Mouse (Mus musculus): ENCODE measurements around the gene Fam124a. TPM values are rescaled to one million over a fixed set of nuclear protein-coding genes. Genes with fewer than 3 reads are reported as not detected.
"Not testable (repeated sequence)": the region's sequence is repeated elsewhere in the genome, so short reads cannot be mapped to it uniquely, and the experiment has no call there.

Gene Fam124a
- polyA plus RNA-seq, 1 experiment from 2014 or later: 3.6 TPM

- H3K9ac ChIP-seq: no peak overlapping the region
- peaks cover 26% of the 10 kb centered on the region for H3K27me3 ChIP-seq
- no peak overlapping the region for H3K4me3 ChIP-seq
- no peak overlapping the region for H3K4me2 ChIP-seq (replicated peaks)
- no peaks in the 10 kb centered on the region for H3K9me3 ChIP-seq
- H3K27ac ChIP-seq: no peak overlapping the region
- no peak for ATAC-seq (ENCODE audit: insufficient number of reproducible peaks, insufficient read depth, low FRiP score, low TSS enrichment)
- 89% methylated on average over 4 of the region's 4 CpGs for WGBS
- H3K4me1 ChIP-seq: peaks cover 4% of the 10 kb centered on the region; the same call in 1 of the 2 replicates
- no peaks in the 10 kb centered on the region for H3K36me3 ChIP-seq
Observed at GRCm38 (mm10) chr14:62552771-62553170, 2.8 kb upstream of the Fam124a start.

- Histone ChIP-seq H3K27me3 (peaks cover 28% of the 10 kb centered on the region), H3K27ac (no peak overlapping the region), H3K4me3 (no peak overlapping the region), H3K36me3 (no peaks in the 10 kb centered on the region), H3K4me2 (replicated peaks) (no peak overlapping the region), H3K9ac (no peak overlapping the region), H3K9me3 (no peaks in the 10 kb centered on the region), H3K4me1 (peaks cover 4% of the 10 kb centered on the region; the same call in 1 of the 2 replicates)
- 70% methylated on average over 5 of the region's 5 CpGs for WGBS
- ATAC-seq (ENCODE audit: insufficient number of reproducible peaks, insufficient read depth, low FRiP score, low TSS enrichment): no peak
Observed at GRCm38 (mm10) chr14:62553786-62554185, 1.8 kb upstream of the Fam124a start.

- WGBS: 13% methylated on average over 37 of the region's 38 CpGs
- peaks cover 4% of the 10 kb centered on the region; the same call in 1 of the 2 replicates for H3K4me1 ChIP-seq
- H3K27ac ChIP-seq: no peak overlapping the region
- ATAC-seq (ENCODE audit: insufficient number of reproducible peaks, insufficient read depth, low FRiP score, low TSS enrichment): peak; percentile 68; the same call in 1 of the 2 replicates
- peak overlapping the region; percentile 94 for H3K4me2 ChIP-seq (replicated peaks)
- no peaks in the 10 kb centered on the region for H3K9me3 ChIP-seq
- peak overlapping the region; percentile 59 for H3K4me3 ChIP-seq
- no peaks in the 10 kb centered on the region for H3K36me3 ChIP-seq
- peak overlapping the region; percentile 62 for H3K9ac ChIP-seq
- peaks cover 28% of the 10 kb centered on the region for H3K27me3 ChIP-seq
Observed at GRCm38 (mm10) chr14:62555840-62556810, 588 bp downstream of the Fam124a start.

GRCm38 (mm10) chr14:62557111-62557510, 1.6 kb downstream of the Fam124a start:
- ATAC-seq (ENCODE audit: insufficient number of reproducible peaks, insufficient read depth, low FRiP score, low TSS enrichment): no peak
- no peak overlapping the region for H3K27ac ChIP-seq
- H3K4me1 ChIP-seq: peaks cover 8% of the 10 kb centered on the region; the same call in 1 of the 2 replicates
- H3K4me3 ChIP-seq: no peak overlapping the region
- no peak overlapping the region for H3K4me2 ChIP-seq (replicated peaks)
- H3K27me3 ChIP-seq: peaks cover 28% of the 10 kb centered on the region
- WGBS: 75% methylated on average over 3 of the region's 3 CpGs
- no peaks in the 10 kb centered on the region for H3K9me3 ChIP-seq
- no peak overlapping the region for H3K9ac ChIP-seq
- H3K36me3 ChIP-seq: no peaks in the 10 kb centered on the region

GRCm38 (mm10) chr14:62561875-62562748, 6.6 kb downstream of the Fam124a start:
- no peak overlapping the region for H3K4me2 ChIP-seq (replicated peaks)
- H3K27me3 ChIP-seq: 0 out of 2 replicates have a peak, but pooled peaks cover 3% of the 10 kb centered on the region
- H3K4me1 ChIP-seq: 0 out of 2 replicates have a peak, but pooled peaks cover 5% of the 10 kb centered on the region
- no peak overlapping the region for H3K4me3 ChIP-seq
- no peaks in the 10 kb centered on the region for H3K36me3 ChIP-seq
- WGBS: 57% methylated on average over 17 of the region's 17 CpGs
- no peak overlapping the region for H3K27ac ChIP-seq
- no peak overlapping the region for H3K9ac ChIP-seq
- ATAC-seq (ENCODE audit: insufficient number of reproducible peaks, insufficient read depth, low FRiP score, low TSS enrichment): no peak
- no peaks in the 10 kb centered on the region for H3K9me3 ChIP-seq

- H3K4me1 ChIP-seq: 0 out of 2 replicates have a peak, but pooled peaks cover 5% of the 10 kb centered on the region
- no peaks in the 10 kb centered on the region for H3K27me3 ChIP-seq
- WGBS: 83% methylated on average over 7 of the region's 7 CpGs
- no peak overlapping the region for H3K9ac ChIP-seq
- no peak for ATAC-seq (ENCODE audit: insufficient number of reproducible peaks, insufficient read depth, low FRiP score, low TSS enrichment)
- no peak overlapping the region for H3K4me3 ChIP-seq
- H3K9me3 ChIP-seq: no peaks in the 10 kb centered on the region
- no peak overlapping the region for H3K27ac ChIP-seq
- H3K4me2 ChIP-seq (replicated peaks): no peak overlapping the region
- no peaks in the 10 kb centered on the region for H3K36me3 ChIP-seq
Observed at GRCm38 (mm10) chr14:62563679-62564078, 8.1 kb downstream of the Fam124a start.

GRCm38 (mm10) chr14:62566821-62567220, 11.3 kb downstream of the Fam124a start, which contains the start of gene Gm4131:
Gm4131 (minus strand) TSS chr14:62566921.
- not testable (repeated sequence) for H3K9ac ChIP-seq; H3K9me3 ChIP-seq; H3K4me1 ChIP-seq; H3K27ac ChIP-seq; ATAC-seq (ENCODE audit: insufficient number of reproducible peaks, insufficient read depth, low FRiP score, low TSS enrichment); H3K4me3 ChIP-seq; H3K36me3 ChIP-seq; H3K27me3 ChIP-seq; H3K4me2 ChIP-seq (replicated peaks)
- WGBS: 85% methylated on average over 9 of the region's 9 CpGs

GRCm38 (mm10) chr14:62569463-62569862, 13.9 kb downstream of the Fam124a start:
- H3K4me3 ChIP-seq: no peak overlapping the region
- H3K4me1 ChIP-seq: peaks cover 8% of the 10 kb centered on the region; the same call in 1 of the 2 replicates
- H3K27ac ChIP-seq: no peak overlapping the region
- 88% methylated on average over 5 of the region's 5 CpGs for WGBS
- no peak for ATAC-seq (ENCODE audit: insufficient number of reproducible peaks, insufficient read depth, low FRiP score, low TSS enrichment)
- no peaks in the 10 kb centered on the region for H3K27me3 ChIP-seq
- no peaks in the 10 kb centered on the region for H3K36me3 ChIP-seq
- H3K9ac ChIP-seq: no peak overlapping the region
- no peaks in the 10 kb centered on the region for H3K9me3 ChIP-seq
- no peak overlapping the region for H3K4me2 ChIP-seq (replicated peaks)

GRCm38 (mm10) chr14:62570299-62570698, 14.8 kb downstream of the Fam124a start:
- Histone ChIP-seq H3K27me3 (no peaks in the 10 kb centered on the region), H3K9me3 (no peaks in the 10 kb centered on the region), H3K9ac (no peak overlapping the region), H3K4me2 (replicated peaks) (no peak overlapping the region), H3K4me1 (peaks cover 8% of the 10 kb centered on the region; the same call in 1 of the 2 replicates), H3K4me3 (no peak overlapping the region), H3K36me3 (no peaks in the 10 kb centered on the region), H3K27ac (no peak overlapping the region)
- WGBS: 50% methylated on average over 4 of the region's 4 CpGs
- no peak for ATAC-seq (ENCODE audit: insufficient number of reproducible peaks, insufficient read depth, low FRiP score, low TSS enrichment)

GRCm38 (mm10) chr14:62573454-62573853, 17.9 kb downstream of the Fam124a start:
- Histone ChIP-seq H3K36me3 (no peaks in the 10 kb centered on the region), H3K4me3 (no peak overlapping the region)

GRCm38 (mm10) chr14:62574906-62575305, 19.4 kb downstream of the Fam124a start:
- ATAC-seq (ENCODE audit: insufficient number of reproducible peaks, insufficient read depth, low FRiP score, low TSS enrichment): no peak
- Histone ChIP-seq H3K36me3 (no peaks in the 10 kb centered on the region), H3K4me3 (no peak overlapping the region), H3K27me3 (no peaks in the 10 kb centered on the region; the same call in 1 of the 2 replicates), H3K27ac (no peak overlapping the region), H3K4me1 (peaks cover 8% of the 10 kb centered on the region; the same call in 1 of the 2 replicates), H3K9ac (no peak overlapping the region), H3K9me3 (no peaks in the 10 kb centered on the region), H3K4me2 (replicated peaks) (no peak overlapping the region)
- 62% methylated on average over 6 of the region's 6 CpGs for WGBS

More at GRCm38 (mm10) chr14:62573454-62573853, 17.9 kb downstream of the Fam124a start:
- Histone ChIP-seq H3K27me3 (no peaks in the 10 kb centered on the region; the same call in 1 of the 2 replicates), H3K9me3 (no peaks in the 10 kb centered on the region), H3K4me2 (replicated peaks) (peak overlapping the region; percentile 24; the same call in 1 of the 2 replicates), H3K4me1 (peaks cover 8% of the 10 kb centered on the region; the same call in 1 of the 2 replicates), H3K9ac (no peak overlapping the region), H3K27ac (no peak overlapping the region)
- WGBS: 5% methylated on average over 1 of the region's 3 CpGs
- ATAC-seq (ENCODE audit: insufficient number of reproducible peaks, insufficient read depth, low FRiP score, low TSS enrichment): no peak

Measured in embryonic facial prominence, embryonic 12.5 days (tissue).